Mouse (Mus musculus) midbrain, embryonic 13.5 days (tissue): Measurements from ENCODE around the gene Ak6. TPM values are rescaled to one million over a fixed set of nuclear protein-coding genes. Genes with fewer than 3 reads are reported as not detected.

Source experiments
- ATAC-seq: fragments of 200-750 bp; cut with Nextera tagmentation; 2 replicates; pipeline ENCODE4 v1.8.0; 2017; ENCODE audit warnings: mild to moderate bottlenecking, moderate TSS enrichment, moderate library complexity
- H3K27ac ChIP-seq: fragments of 300-500 bp; sonication (generic); 2 replicates; pipeline ENCODE4 v1.5.1; 2015; ENCODE audit warnings: inconsistent platforms, mild to moderate bottlenecking, moderate library complexity
- H3K27me3 ChIP-seq: fragments of 300-500 bp; sonication (generic); 2 replicates; pipeline ENCODE4 v1.6.1; 2015; ENCODE audit warnings: mild to moderate bottlenecking, inconsistent platforms
- H3K36me3 ChIP-seq: fragments of 300-500 bp; sonication (generic); 2 replicates; pipeline ENCODE4 v1.6.1; 2015; ENCODE audit warnings: mild to moderate bottlenecking, inconsistent platforms
- H3K4me1 ChIP-seq: fragments of 300-500 bp; sonication (generic); replicated peaks from 2 replicates; pipeline ENCODE4 v1.6.1; 2015; ENCODE audit warnings: inconsistent platforms
- H3K4me2 ChIP-seq: fragments of 300-500 bp; sonication (generic); replicated peaks from 2 replicates; pipeline ENCODE4 v1.6.1; 2015; ENCODE audit warnings: moderate library complexity, mild to moderate bottlenecking, inconsistent platforms
- H3K4me3 ChIP-seq: fragments of 300-500 bp; sonication (generic); replicated peaks from 2 replicates; pipeline ENCODE4 v1.5.1; 2015; ENCODE audit warnings: mild to moderate bottlenecking, inconsistent platforms
- H3K9ac ChIP-seq: fragments of 300-500 bp; sonication (generic); replicated peaks from 2 replicates; pipeline ENCODE4 v1.6.1; 2015; ENCODE audit warnings: mild to moderate bottlenecking, inconsistent platforms
- H3K9me3 ChIP-seq: fragments of 300-500 bp; sonication (generic); 2 replicates; pipeline ENCODE4 v1.6.1; 2016; ENCODE audit warnings: mild to moderate bottlenecking, inconsistent platforms
- WGBS: fragments of 180-500 bp; shearing (Covaris S2); methylation state at CpG from one replicate; pipeline ENCODE4 v1.1.7; 2015; 5-methylcytosine and 5-hydroxymethylcytosine counted together
- polyA plus RNA-seq: library from polyadenylated mRNA; unstranded; fragments of >200 nt; fragmentation: Nextera tagmentation; extraction: Ambion mirVana; gene quantifications from 2 replicates; pipeline ENCODE4 v1.2.1, GENCODE M21; 2015

Ak6 gene
- polyA plus RNA-seq, 1 experiment from 2014 or later = 339 TPM

- Histone ChIP-seq H3K4me1 (no peaks in the 10 kb centered on the region), H3K27ac (no peak overlapping the region), H3K9ac (no peak overlapping the region), H3K27me3 (no peaks in the 10 kb centered on the region), H3K4me2 (no peak overlapping the region), H3K36me3 (no peaks in the 10 kb centered on the region), H3K9me3 (0 out of 2 replicates have a peak, but pooled peaks cover 3% of the 10 kb centered on the region), H3K4me3 (no peak overlapping the region)
- 91% methylated on average over 15 of the region's 15 CpGs for WGBS
- no peak for ATAC-seq
Observed at GRCm38 (mm10) chr13:100675936-100676635, 25.3 kb downstream of the Ak6 start.

GRCm38 (mm10) chr13:100681615-100682014 lies 30.8 kb downstream of the Ak6 start:
- H3K4me1 ChIP-seq = no peaks in the 10 kb centered on the region
- H3K36me3 ChIP-seq = no peaks in the 10 kb centered on the region
- H3K9me3 ChIP-seq = no peaks in the 10 kb centered on the region
- no peak overlapping the region for H3K4me3 ChIP-seq
- no peaks in the 10 kb centered on the region for H3K27me3 ChIP-seq
- WGBS = 86% methylated on average over 8 of the region's 8 CpGs
- no peak overlapping the region for H3K9ac ChIP-seq
- no peak overlapping the region for H3K27ac ChIP-seq
- no peak overlapping the region for H3K4me2 ChIP-seq
- ATAC-seq = no peak

GRCm38 (mm10) chr13:100682837-100683236 lies 32.1 kb downstream of the Ak6 start:
- H3K4me3 ChIP-seq = no peak overlapping the region
- WGBS = 88% methylated on average over 2 of the region's 2 CpGs
- ATAC-seq = no peak

GRCm38 (mm10) chr13:100684355-100684754 lies 33.6 kb downstream of the Ak6 start:
- no peak overlapping the region for H3K4me2 ChIP-seq
- no peaks in the 10 kb centered on the region for H3K9me3 ChIP-seq
- H3K27me3 ChIP-seq = no peaks in the 10 kb centered on the region
- H3K9ac ChIP-seq = no peak overlapping the region
- H3K27ac ChIP-seq = no peak overlapping the region
- ATAC-seq = no peak
- WGBS = 74% methylated on average over 2 of the region's 2 CpGs
- H3K4me3 ChIP-seq = no peak overlapping the region
- no peaks in the 10 kb centered on the region for H3K4me1 ChIP-seq
- H3K36me3 ChIP-seq = no peaks in the 10 kb centered on the region

More at GRCm38 (mm10) chr13:100682837-100683236, 32.1 kb downstream of the Ak6 start:
- Histone ChIP-seq H3K4me2 (no peak overlapping the region), H3K36me3 (no peaks in the 10 kb centered on the region), H3K27ac (no peak overlapping the region), H3K27me3 (no peaks in the 10 kb centered on the region), H3K4me1 (no peaks in the 10 kb centered on the region), H3K9me3 (no peaks in the 10 kb centered on the region), H3K9ac (no peak overlapping the region)

- Histone ChIP-seq H3K9ac (no peak overlapping the region), H3K9me3 (no peaks in the 10 kb centered on the region), H3K4me1 (no peaks in the 10 kb centered on the region), H3K4me3 (no peak overlapping the region), H3K36me3 (no peaks in the 10 kb centered on the region), H3K4me2 (no peak overlapping the region), H3K27me3 (no peaks in the 10 kb centered on the region), H3K27ac (no peak overlapping the region)
- 67% methylated on average over 7 of the region's 7 CpGs for WGBS
- no peak for ATAC-seq
Observed at GRCm38 (mm10) chr13:100687513-100687912, 36.7 kb downstream of the Ak6 start.

- H3K27me3 ChIP-seq = no peaks in the 10 kb centered on the region
- WGBS = 98% methylated on average over 3 of the region's 3 CpGs
- H3K9ac ChIP-seq = no peak overlapping the region
- ATAC-seq = no peak
- no peak overlapping the region for H3K27ac ChIP-seq
- H3K9me3 ChIP-seq = no peaks in the 10 kb centered on the region
- no peaks in the 10 kb centered on the region for H3K4me1 ChIP-seq
- H3K36me3 ChIP-seq = peaks cover 52% of the 10 kb centered on the region
- no peak overlapping the region for H3K4me3 ChIP-seq
- no peak overlapping the region for H3K4me2 ChIP-seq
Observed at GRCm38 (mm10) chr13:100697541-100697940, 46.8 kb downstream of the Ak6 start.

- Histone ChIP-seq H3K36me3 (peaks cover 64% of the 10 kb centered on the region), H3K9me3 (no peaks in the 10 kb centered on the region), H3K27ac (no peak overlapping the region), H3K27me3 (no peaks in the 10 kb centered on the region), H3K4me3 (no peak overlapping the region), H3K4me2 (no peak overlapping the region), H3K4me1 (no peaks in the 10 kb centered on the region), H3K9ac (no peak overlapping the region)
- WGBS = 97% methylated on average over 10 of the region's 10 CpGs
- no peak for ATAC-seq
Observed at GRCm38 (mm10) chr13:100698866-100699265, 48.1 kb downstream of the Ak6 start.

GRCm38 (mm10) chr13:100703468-100703867 lies 52.7 kb downstream of the Ak6 start:
- no peaks in the 10 kb centered on the region for H3K9me3 ChIP-seq
- H3K4me2 ChIP-seq = no peak overlapping the region
- ATAC-seq = no peak
- WGBS = 97% methylated on average over 2 of the region's 2 CpGs
- no peak overlapping the region for H3K9ac ChIP-seq
- peaks cover 81% of the 10 kb centered on the region for H3K36me3 ChIP-seq
- no peak overlapping the region for H3K27ac ChIP-seq
- no peaks in the 10 kb centered on the region for H3K4me1 ChIP-seq
- no peak overlapping the region for H3K4me3 ChIP-seq
- no peaks in the 10 kb centered on the region for H3K27me3 ChIP-seq

- peaks cover 88% of the 10 kb centered on the region for H3K36me3 ChIP-seq
- no peak overlapping the region for H3K27ac ChIP-seq
- no peak overlapping the region for H3K4me2 ChIP-seq
- no peak for ATAC-seq
- WGBS = 93% methylated on average over 7 of the region's 7 CpGs
- H3K27me3 ChIP-seq = no peaks in the 10 kb centered on the region
- no peak overlapping the region for H3K9ac ChIP-seq
- no peak overlapping the region for H3K4me3 ChIP-seq
- no peaks in the 10 kb centered on the region for H3K4me1 ChIP-seq
- no peaks in the 10 kb centered on the region for H3K9me3 ChIP-seq
Observed at GRCm38 (mm10) chr13:100706206-100706605, 55.4 kb downstream of the Ak6 start.

- H3K27me3 ChIP-seq = no peaks in the 10 kb centered on the region
- no peak overlapping the region for H3K4me2 ChIP-seq
- H3K4me3 ChIP-seq = no peak overlapping the region
- H3K36me3 ChIP-seq = peaks cover 80% of the 10 kb centered on the region
- WGBS = 91% methylated on average over 6 of the region's 6 CpGs
- no peak overlapping the region for H3K27ac ChIP-seq
- no peak for ATAC-seq
- H3K9ac ChIP-seq = no peak overlapping the region
- H3K9me3 ChIP-seq = no peaks in the 10 kb centered on the region
- no peaks in the 10 kb centered on the region for H3K4me1 ChIP-seq
Observed at GRCm38 (mm10) chr13:100715467-100715866, 64.7 kb downstream of the Ak6 start.

Other genes starting within 250 kb of the Ak6 start
- gene Naip1, start 198.1 kb upstream of the Ak6 start, polyA plus RNA-seq = not detected in 2 replicates
- gene Gtf2h2, start 158.4 kb upstream of the Ak6 start, polyA plus RNA-seq = 75.9 and 79.6 TPM in 2 replicates
- gene Ocln, start 98.3 kb upstream of the Ak6 start, polyA plus RNA-seq = 3.6 and 4.3 TPM in 2 replicates
- gene Marveld2, start 34.0 kb upstream of the Ak6 start, polyA plus RNA-seq = 1.5 and 2.3 TPM in 2 replicates
- 20.9 and 21.2 TPM in 2 replicates for gene Rad17, start 72 bp downstream of the Ak6 start, polyA plus RNA-seq
- gene Taf9, start 600 bp downstream of the Ak6 start, polyA plus RNA-seq = 21.6 and 24.0 TPM in 2 replicates
- gene Ccdc125, start 18.7 kb downstream of the Ak6 start, polyA plus RNA-seq = 1.5 and 2.1 TPM in 2 replicates
- 54.1 and 58.0 TPM in 2 replicates for gene Cdk7, start 80.0 kb downstream of the Ak6 start, polyA plus RNA-seq
- 122 and 137 TPM in 2 replicates for gene Mrps36, start 93.7 kb downstream of the Ak6 start, polyA plus RNA-seq
- 14.5 and 16.2 TPM in 2 replicates for gene Cenph, start 124.9 kb downstream of the Ak6 start, polyA plus RNA-seq
- gene Ccnb1, start 135.6 kb downstream of the Ak6 start, polyA plus RNA-seq = 119 and 130 TPM in 2 replicates
- 30.3 and 32.5 TPM in 2 replicates for gene Slc30a5, start 182.4 kb downstream of the Ak6 start, polyA plus RNA-seq